ENCODE assay signal across 18 mouse cellular contexts in genomic region chr9:80218718-80219117, GRCm38 (mm10). TPM values are rescaled to one million over a fixed set of nuclear protein-coding genes. Genes with fewer than 3 reads are reported as not detected.
A peak's percentile ranks its signal among the peaks of the same experiment; 100 is the strongest.
DNase-seq lines count a peak whose midpoint lies in the region; ATAC-seq and TF ChIP-seq lines count a peak whose summit lies in the region.
"Had no signal": no experiment of that assay in that cellular context is flagged by ENCODE, and none has a peak within 500 bp of the region (broad histone marks: within the 10 kb centered on the region; RNA-seq: fewer than 3 reads in every experiment).

No protein-coding gene starts in this region.

- no peaks in the 10 kb centered on the region for H3K36me3 ChIP-seq in hindbrain, embryonic 14.5 days (replicated peaks; ENCODE audit: control insufficient read depth, insufficient read depth)
- H3K36me3 ChIP-seq in hindbrain, embryonic 16.5 days (ENCODE audit: control insufficient read depth, insufficient read depth, low read length) = no peaks in the 10 kb centered on the region
- no peaks in the 10 kb centered on the region for H3K36me3 ChIP-seq in stomach, embryonic 15.5 days
- 0 out of 2 replicates have a peak, but pooled peaks cover 2% of the 10 kb centered on the region for H3K36me3 ChIP-seq in stomach, postnatal 0 days (ENCODE audit: control insufficient read depth, insufficient read depth, low read length)
- H3K36me3 ChIP-seq in midbrain, embryonic 14.5 days (ENCODE audit: control insufficient read depth, insufficient read depth, low read length) = no peaks in the 10 kb centered on the region
- H3K36me3 ChIP-seq: embryonic facial prominence, embryonic 12.5 days; limb, embryonic 15.5 days; liver, embryonic 15.5 days had no signal

- no peak overlapping the region for H3K9ac ChIP-seq in hindbrain, embryonic 14.5 days
- H3K9ac ChIP-seq in hindbrain, embryonic 16.5 days (ENCODE audit: low read depth, low read length) = no peak overlapping the region
- no peak overlapping the region for H3K9ac ChIP-seq in stomach, embryonic 15.5 days
- H3K9ac ChIP-seq in stomach, postnatal 0 days (ENCODE audit: low read length) = no peak overlapping the region
- no peak overlapping the region for H3K9ac ChIP-seq in midbrain, embryonic 14.5 days (replicated peaks; ENCODE audit: low read length)
- H3K9ac ChIP-seq: embryonic facial prominence, embryonic 12.5 days; heart, embryonic 12.5 days; limb, embryonic 15.5 days; liver, embryonic 15.5 days had no signal

- H3K4me2 ChIP-seq in hindbrain, embryonic 14.5 days (replicated peaks) = no peak overlapping the region
- no peak overlapping the region for H3K4me2 ChIP-seq in hindbrain, embryonic 16.5 days (ENCODE audit: low read length)
- no peak overlapping the region for H3K4me2 ChIP-seq in stomach, embryonic 15.5 days
- H3K4me2 ChIP-seq in stomach, postnatal 0 days (replicated peaks; ENCODE audit: low read depth) = no peak overlapping the region
- no peak overlapping the region for H3K4me2 ChIP-seq in midbrain, embryonic 14.5 days (ENCODE audit: low read length)
- H3K4me2 ChIP-seq: embryonic facial prominence, embryonic 12.5 days; heart, embryonic 12.5 days; limb, embryonic 15.5 days; liver, embryonic 15.5 days had no signal

- no peaks in the 10 kb centered on the region for H3K27me3 ChIP-seq in hindbrain, embryonic 14.5 days (ENCODE audit: control insufficient read depth, insufficient read depth, low read length)
- no peaks in the 10 kb centered on the region for H3K27me3 ChIP-seq in hindbrain, embryonic 16.5 days (replicated peaks; ENCODE audit: control insufficient read depth, insufficient read depth, low read length)
- no peaks in the 10 kb centered on the region for H3K27me3 ChIP-seq in stomach, embryonic 15.5 days (replicated peaks)
- H3K27me3 ChIP-seq in stomach, postnatal 0 days (ENCODE audit: control insufficient read depth, insufficient read depth, low read length) = no peaks in the 10 kb centered on the region
- no peaks in the 10 kb centered on the region for H3K27me3 ChIP-seq in midbrain, embryonic 14.5 days (ENCODE audit: control insufficient read depth, insufficient read depth, low read length)
- H3K27me3 ChIP-seq in cerebellum, adult 2 months (ENCODE audit: control insufficient read depth, insufficient read depth, low read length) = no peaks in the 10 kb centered on the region
- H3K27me3 ChIP-seq: embryonic facial prominence, embryonic 12.5 days; heart, embryonic 12.5 days; limb, embryonic 15.5 days; liver, embryonic 15.5 days had no signal

- H3K9me3 ChIP-seq in hindbrain, embryonic 14.5 days (ENCODE audit: control insufficient read depth, low read length) = no peaks in the 10 kb centered on the region
- H3K9me3 ChIP-seq in hindbrain, embryonic 16.5 days (ENCODE audit: control insufficient read depth, low read length) = no peaks in the 10 kb centered on the region
- no peaks in the 10 kb centered on the region for H3K9me3 ChIP-seq in stomach, embryonic 15.5 days
- no peaks in the 10 kb centered on the region for H3K9me3 ChIP-seq in stomach, postnatal 0 days (ENCODE audit: control insufficient read depth, low read length)
- no peaks in the 10 kb centered on the region for H3K9me3 ChIP-seq in midbrain, embryonic 14.5 days (ENCODE audit: control insufficient read depth, low read length)
- H3K9me3 ChIP-seq: embryonic facial prominence, embryonic 12.5 days; heart, embryonic 12.5 days; limb, embryonic 15.5 days; liver, embryonic 15.5 days had no signal

- no peak for TF ChIP-seq POLR2A in cerebellum, adult 2 months (IDR thresholded peaks at IDR 0.05; ENCODE audit: borderline replicate concordance, insufficient read depth, low read length)

- WGBS in hindbrain, embryonic 14.5 days = 48% methylated on average over 6 of the region's 6 CpGs
- 55% methylated on average over 6 of the region's 6 CpGs for WGBS in hindbrain, embryonic 16.5 days
- 51% methylated on average over 6 of the region's 6 CpGs for WGBS in stomach, embryonic 15.5 days
- WGBS in stomach, postnatal 0 days = 51% methylated on average over 6 of the region's 6 CpGs
- 45% methylated on average over 6 of the region's 6 CpGs for WGBS in midbrain, embryonic 14.5 days
- 85% methylated on average over 6 of the region's 6 CpGs for WGBS in cerebellum, adult 2 months

- H3K4me1 ChIP-seq in hindbrain, embryonic 14.5 days (replicated peaks; ENCODE audit: control insufficient read depth, insufficient read depth, low read length) = peaks cover 13% of the 10 kb centered on the region
- no peaks in the 10 kb centered on the region; the same call in 1 of the 2 replicates for H3K4me1 ChIP-seq in hindbrain, embryonic 16.5 days (ENCODE audit: control insufficient read depth, insufficient read depth, low read depth, low read length)
- no peaks in the 10 kb centered on the region; the same call in 1 of the 2 replicates for H3K4me1 ChIP-seq in stomach, embryonic 15.5 days
- H3K4me1 ChIP-seq in stomach, postnatal 0 days (replicated peaks; ENCODE audit: control insufficient read depth, insufficient read depth) = no peaks in the 10 kb centered on the region
- H3K4me1 ChIP-seq in midbrain, embryonic 14.5 days (ENCODE audit: control insufficient read depth, insufficient read depth, low read length) = no peaks in the 10 kb centered on the region
- H3K4me1 ChIP-seq in cerebellum, adult 2 months (ENCODE audit: control insufficient read depth, insufficient read depth, low read length) = peaks cover 2% of the 10 kb centered on the region; the same call in 1 of the 2 replicates
- H3K4me1 ChIP-seq: embryonic facial prominence, embryonic 12.5 days; liver, embryonic 15.5 days had no signal

- no peak for DNase-seq in hindbrain, embryonic 14.5 days (ENCODE audit: low spot score)
- DNase-seq in stomach, postnatal 0 days (ENCODE audit: low spot score) = no peak
- DNase-seq in midbrain, embryonic 14.5 days = peak; percentile 39
- DNase-seq in cerebellum, adult 18-20 months = no peak
- DNase-seq in cerebellum, adult 2 months = no peak
- DNase-seq: adrenal gland, postnatal 25 days; B cell, adult 2 months; cerebellum, adult 8-10 months; gastrocnemius, adult 2 months; kidney, adult 9 months; kidney, postnatal 25 days had no signal

- no peak for TF ChIP-seq EP300 in stomach, postnatal 0 days (optimal IDR thresholded peaks at IDR 0.05)

- no peak overlapping the region for H3K4me3 ChIP-seq in hindbrain, embryonic 14.5 days (replicated peaks; ENCODE audit: low read length)
- H3K4me3 ChIP-seq in hindbrain, embryonic 16.5 days (ENCODE audit: low read length) = no peak overlapping the region
- no peak overlapping the region for H3K4me3 ChIP-seq in stomach, embryonic 15.5 days (replicated peaks)
- H3K4me3 ChIP-seq in stomach, postnatal 0 days (ENCODE audit: low read depth, low read length) = no peak overlapping the region
- no peak overlapping the region for H3K4me3 ChIP-seq in midbrain, embryonic 14.5 days (replicated peaks; ENCODE audit: low read depth, low read length)
- no peak overlapping the region for H3K4me3 ChIP-seq in cerebellum, adult 2 months (replicated peaks; ENCODE audit: insufficient read depth, low read depth, low read length)
- H3K4me3 ChIP-seq: embryonic facial prominence, embryonic 12.5 days; gastrocnemius, adult 2 months; heart, embryonic 12.5 days; limb, embryonic 15.5 days; liver, embryonic 15.5 days had no signal

- ATAC-seq in hindbrain, embryonic 14.5 days (ENCODE audit: low FRiP score) = peak; percentile 46
- no peak for ATAC-seq in hindbrain, embryonic 16.5 days
- ATAC-seq in stomach, embryonic 15.5 days (ENCODE audit: insufficient read depth, low FRiP score, low read depth) = no peak
- ATAC-seq in stomach, postnatal 0 days (ENCODE audit: low FRiP score, low TSS enrichment) = no peak
- ATAC-seq in midbrain, embryonic 14.5 days (ENCODE audit: low FRiP score, low TSS enrichment) = peak; percentile 55; the same call in 1 of the 2 replicates
- ATAC-seq: lung, postnatal 0 days had no signal

- TF ChIP-seq CTCF in stomach, postnatal 0 days (IDR thresholded peaks at IDR 0.05; ENCODE audit: low read depth) = no peak
- no peak for TF ChIP-seq CTCF in cerebellum, adult 2 months (IDR thresholded peaks at IDR 0.05; ENCODE audit: borderline replicate concordance, insufficient read depth, low read depth, low read length)

- no peak overlapping the region for H3K27ac ChIP-seq in hindbrain, embryonic 14.5 days
- no peak overlapping the region for H3K27ac ChIP-seq in hindbrain, embryonic 16.5 days (ENCODE audit: low read depth, low read length)
- peak overlapping the region; percentile 14; the same call in 1 of the 2 replicates for H3K27ac ChIP-seq in stomach, embryonic 15.5 days
- no peak overlapping the region for H3K27ac ChIP-seq in stomach, postnatal 0 days (replicated peaks)
- H3K27ac ChIP-seq in midbrain, embryonic 14.5 days (replicated peaks; ENCODE audit: low read depth, low read length) = no peak overlapping the region
- no peak overlapping the region for H3K27ac ChIP-seq in cerebellum, adult 2 months (ENCODE audit: insufficient read depth, low read length)
- H3K27ac ChIP-seq: embryonic facial prominence, embryonic 12.5 days; gastrocnemius, adult 2 months; limb, embryonic 15.5 days; liver, embryonic 15.5 days had no signal

RNA-seq across cellular contexts. Expression of gene Myo6, which starts 53.9 kb away (rescaled TPM):
- 27.9 and 30.2 TPM in 2 replicates for polyA plus RNA-seq in hindbrain, embryonic 14.5 days (2014; fragmentation: Nextera tagmentation; extraction: Ambion mirVana)
- 24.4 and 26.8 TPM in 2 replicates for polyA plus RNA-seq in hindbrain, embryonic 16.5 days (2015; fragmentation: Nextera tagmentation; extraction: Ambion mirVana)
- 36.9 and 44.0 TPM in 2 replicates for polyA plus RNA-seq in stomach, embryonic 15.5 days (2015; fragmentation: Nextera tagmentation; extraction: Ambion mirVana)
- polyA plus RNA-seq in stomach, postnatal 0 days (2015; fragmentation: Nextera tagmentation; extraction: Ambion mirVana) = 27.2 and 31.8 TPM in 2 replicates
- polyA plus RNA-seq in midbrain, embryonic 14.5 days (2014; fragmentation: Nextera tagmentation; extraction: Ambion mirVana) = 15.4 and 21.7 TPM in 2 replicates
- polyA plus RNA-seq in cerebellum, adult 2 months (2012; rRNA removed) = 55.9 and 61.9 TPM in 2 replicates

Comparison
In these comparisons a context has a peak if more than half of its experiments do, and no peak if none do; other contexts are left out.
1. ATAC-seq: peak in hindbrain, embryonic 14.5 days (single experiment) and midbrain, embryonic 14.5 days (single experiment); none in hindbrain, embryonic 16.5 days (single experiment), stomach, embryonic 15.5 days (single experiment) and stomach, postnatal 0 days (single experiment).